Mouse (Mus musculus) bone marrow, adult 2 months (tissue): ENCODE data around the gene Srxn1.

Experiments
- CTCF ChIP-seq: fragments of 200-500 bp; IDR thresholded peaks from 2 replicates; pipeline ENCODE4 v1.5.1; 2011; ENCODE audit warnings: low read length, control low read depth; ENCODE audit not compliant: control insufficient read depth, insufficient read depth
- POLR2A ChIP-seq: fragments of 200-500 bp; IDR thresholded peaks from 2 replicates; pipeline ENCODE4 v1.6.1; 2011; ENCODE audit warnings: low read depth, mild to moderate bottlenecking, control low read depth, low read length, borderline replicate concordance; ENCODE audit not compliant: control insufficient read depth

- TF ChIP-seq CTCF (peak; percentile 12; the same call in 1 of the 2 replicates), POLR2A (no peak)
These were observed 23.3 kb downstream of the Srxn1 start for GRCm38 (mm10) chr2:152128597-152128996.
